Mouse (Mus musculus) embryo, embryonic 11 days (tissue): ENCODE measurements around the gene Gja8.

Experiments used
- DNase-seq: peaks from one replicate; pipeline ENCODE4 v3.0.0-alpha.2; 2015

Gene Gja8

DNA sequence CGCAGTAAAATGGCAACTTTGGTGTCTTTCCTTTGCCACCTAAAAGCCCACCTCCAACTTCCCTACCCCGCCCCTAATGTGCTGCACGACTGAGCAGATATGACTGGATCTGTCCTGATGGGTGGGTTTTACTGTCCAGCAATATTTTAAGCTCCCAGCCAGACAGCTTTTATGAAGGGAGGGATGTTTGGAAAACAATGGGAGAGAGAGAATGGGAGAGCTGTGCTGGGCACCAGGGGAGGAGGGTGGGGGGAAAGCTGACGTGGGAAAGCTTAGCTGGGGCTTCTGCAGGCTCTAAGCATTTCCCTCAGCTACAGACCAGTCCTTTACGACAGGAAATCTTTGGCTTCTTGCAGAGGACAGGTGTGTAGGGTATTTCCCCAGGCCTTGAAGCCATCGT, at the start of gene Gja8:
TSS of gene Gja8 (minus strand) at position 101 of the 400 bp plus-strand sequence.
- DNase-seq, result no peak

DNA sequence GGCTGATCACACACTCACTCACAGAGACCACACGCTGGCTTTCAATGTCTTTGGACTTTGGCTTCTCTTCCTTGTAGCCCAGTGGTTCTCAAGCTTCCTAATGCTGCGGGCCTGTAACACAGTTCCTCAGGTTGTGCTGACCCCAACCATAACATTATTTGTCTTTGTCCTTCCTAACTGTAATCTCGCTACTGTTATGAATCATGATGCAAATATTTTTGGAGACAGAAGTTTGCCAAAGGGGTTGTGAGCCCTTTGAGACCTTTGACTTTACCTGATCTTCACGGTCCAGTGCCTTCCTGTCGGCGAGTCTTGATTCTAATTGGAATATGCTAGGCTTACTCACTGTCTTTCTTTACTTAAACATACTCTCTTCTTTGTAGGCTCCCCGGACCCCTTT, 48.6 kb upstream of the Gja8 start:
- no peak for DNase-seq

DNA sequence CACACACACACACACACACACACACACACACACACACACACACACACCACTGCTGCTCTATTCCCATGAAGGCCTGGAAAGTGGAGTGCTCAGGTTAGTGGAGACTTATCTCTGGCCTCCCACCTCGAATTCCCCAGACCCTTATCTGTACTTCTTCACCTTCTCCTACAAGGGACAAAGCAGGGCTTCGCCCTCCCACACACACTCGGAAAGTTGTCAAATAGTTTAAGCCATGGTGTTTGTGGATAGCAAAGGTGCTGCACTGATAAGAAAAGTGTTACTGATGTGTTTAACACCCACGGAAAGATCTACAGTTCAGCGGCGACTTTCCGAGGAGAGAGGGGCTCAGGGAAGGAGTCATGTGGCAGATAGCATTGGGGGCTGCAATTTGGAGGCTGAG, 45.2 kb upstream of the Gja8 start:
- no peak for DNase-seq

DNA sequence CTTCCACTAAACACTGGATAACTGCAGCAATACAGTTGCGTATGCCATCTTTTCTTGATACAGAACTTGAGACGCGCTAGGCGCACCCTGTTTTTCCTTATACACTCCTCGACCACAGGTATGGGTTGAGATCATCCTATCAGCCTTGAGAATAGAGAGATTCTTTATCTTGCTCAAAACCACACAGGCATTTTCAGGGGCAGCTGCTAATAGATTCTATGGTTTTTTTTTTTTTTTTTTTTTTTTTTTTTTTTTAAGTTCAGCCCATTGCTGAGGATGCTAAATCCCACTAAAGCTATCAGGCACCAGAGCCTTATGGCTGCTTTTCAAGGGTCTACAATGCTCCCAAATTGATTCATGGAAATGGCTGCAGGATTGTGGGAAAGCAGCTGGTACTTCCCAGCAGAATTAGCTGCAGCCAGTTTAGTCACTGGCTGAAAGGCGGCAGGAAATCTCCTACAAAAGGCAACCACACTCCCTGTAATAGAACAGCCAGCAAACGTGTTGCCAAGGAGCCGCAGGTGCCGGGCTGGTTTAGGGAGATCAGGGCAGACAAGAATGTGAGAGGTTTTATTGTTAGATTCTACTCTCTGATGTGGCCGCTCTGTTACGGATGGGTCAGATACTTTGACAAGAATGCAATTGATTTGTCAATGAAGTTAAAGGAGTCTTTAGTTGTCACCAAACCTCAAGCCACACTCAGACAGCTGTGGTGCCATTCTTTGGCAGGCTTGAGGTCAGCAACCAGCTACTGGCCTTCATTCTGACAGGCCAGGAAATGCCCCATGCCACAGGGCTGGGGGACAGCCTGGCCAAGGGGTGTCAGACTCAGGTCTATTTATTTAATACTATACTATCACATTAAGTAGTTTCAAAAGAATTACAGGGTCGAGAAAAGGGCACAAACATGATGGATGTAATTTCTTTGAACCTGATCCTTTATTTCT, 37.5 kb upstream of the Gja8 start:
- peak; percentile 39 for DNase-seq

GRCm38 (mm10) chr3:96960597-96960996, 34.8 kb upstream of the Gja8 start:
- peak; percentile 30 for DNase-seq

GRCm38 (mm10) chr3:96953489-96954233, 27.8 kb upstream of the Gja8 start:
- DNase-seq, result no peak

DNA sequence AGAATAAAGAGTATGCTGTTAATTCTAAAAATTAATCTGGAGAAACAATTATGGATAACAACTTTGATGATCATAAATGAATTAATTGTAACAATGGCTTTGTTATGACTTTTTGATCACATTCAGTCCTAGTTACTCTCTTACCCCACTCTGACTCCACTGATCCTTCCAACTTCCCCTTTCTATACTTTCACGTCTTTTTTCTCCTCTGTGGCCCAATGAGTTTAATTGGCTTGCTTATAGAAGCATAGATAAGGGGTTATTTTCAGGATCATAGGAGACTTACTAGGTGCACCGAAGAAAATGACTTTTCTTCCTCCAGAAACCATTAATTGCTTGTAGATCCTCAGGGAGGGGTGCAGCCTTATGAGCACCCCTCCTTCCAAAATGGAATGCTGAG, 16.9 kb upstream of the Gja8 start:
- no peak for DNase-seq

DNA sequence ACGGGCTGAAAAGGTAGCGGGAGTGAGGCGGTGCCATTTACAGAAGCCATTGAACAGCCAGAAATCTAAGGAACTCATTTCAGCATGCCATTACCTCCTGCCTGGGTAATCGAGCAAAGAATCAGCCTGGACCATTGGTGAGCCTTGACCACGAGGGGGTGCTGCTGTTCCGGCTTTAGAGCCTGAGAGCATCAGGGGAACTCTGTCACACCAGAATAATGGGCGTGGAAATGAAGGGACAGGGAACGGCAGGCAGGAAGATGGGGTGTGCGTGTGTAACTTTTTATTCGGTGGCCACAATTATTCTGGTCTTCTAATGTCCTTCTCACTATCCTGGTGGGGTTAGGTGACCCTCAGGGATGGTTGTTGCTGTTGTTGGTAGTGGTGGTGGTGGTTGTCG, 12.9 kb upstream of the Gja8 start:
- peak; percentile 94 for DNase-seq

DNA sequence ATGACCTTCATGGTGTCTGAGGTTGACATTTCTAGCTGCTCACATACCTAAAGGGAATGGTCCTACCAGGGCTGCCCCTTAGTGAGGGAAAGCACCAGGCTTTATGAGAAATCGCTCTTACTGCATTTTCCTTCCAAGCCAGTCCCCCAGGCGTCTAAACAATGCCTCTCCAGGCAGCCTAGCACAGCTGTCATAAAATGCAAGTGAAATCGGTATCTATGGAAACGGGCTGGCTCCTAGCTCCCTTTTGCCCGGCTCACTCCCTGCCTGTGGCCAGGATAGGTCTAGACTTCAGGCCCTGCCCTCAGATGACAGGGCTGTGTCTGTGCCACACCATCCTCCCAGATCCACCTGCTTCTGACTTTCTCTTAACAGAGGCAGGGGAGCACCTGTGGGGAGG, 11.8 kb upstream of the Gja8 start:
- DNase-seq, result peak; percentile 55

GRCm38 (mm10) chr3:96936241-96936640, 10.4 kb upstream of the Gja8 start:
- peak; percentile 84 for DNase-seq

DNA sequence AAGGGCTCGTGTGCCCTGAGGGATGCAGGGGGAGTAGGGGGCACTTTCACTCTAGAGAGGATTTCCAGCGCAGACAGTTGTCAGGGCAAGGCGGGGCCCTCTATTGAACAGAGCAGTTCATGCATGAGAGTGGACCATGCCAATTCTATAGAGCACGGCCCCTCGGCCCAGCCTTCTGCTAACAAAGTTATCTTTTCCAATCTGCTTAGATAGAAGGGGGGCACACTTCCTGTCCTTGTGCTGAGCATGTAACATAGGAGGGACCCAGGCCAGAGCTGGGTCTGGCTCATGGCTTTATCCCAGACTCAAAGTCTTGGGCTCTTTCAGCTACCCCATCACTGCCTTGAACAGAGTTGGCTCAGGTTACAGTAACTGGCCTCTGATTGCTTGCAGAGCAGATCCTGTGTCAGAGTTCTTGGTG, 5.5 kb upstream of the Gja8 start:
- DNase-seq, result peak; percentile 50

DNA sequence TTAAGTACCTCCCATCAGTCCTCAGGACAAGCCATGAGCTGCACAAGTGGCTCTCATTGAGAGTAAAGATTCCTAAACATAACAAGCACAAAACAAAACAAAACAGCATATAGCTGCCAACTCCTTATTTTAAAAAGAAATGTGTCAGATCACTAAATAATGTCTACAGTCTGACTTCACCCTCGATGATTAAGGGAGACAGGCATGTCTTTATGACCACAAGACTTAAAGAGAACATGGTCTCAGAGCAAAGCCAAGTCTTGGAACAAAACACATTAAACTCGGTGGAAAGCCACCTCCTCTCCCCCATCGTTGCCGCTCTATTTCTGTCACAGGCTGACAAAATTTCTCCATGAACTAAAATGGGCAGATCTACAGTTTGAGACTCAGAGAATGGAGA, 1.2 kb downstream of the Gja8 start:
- no peak for DNase-seq

DNA sequence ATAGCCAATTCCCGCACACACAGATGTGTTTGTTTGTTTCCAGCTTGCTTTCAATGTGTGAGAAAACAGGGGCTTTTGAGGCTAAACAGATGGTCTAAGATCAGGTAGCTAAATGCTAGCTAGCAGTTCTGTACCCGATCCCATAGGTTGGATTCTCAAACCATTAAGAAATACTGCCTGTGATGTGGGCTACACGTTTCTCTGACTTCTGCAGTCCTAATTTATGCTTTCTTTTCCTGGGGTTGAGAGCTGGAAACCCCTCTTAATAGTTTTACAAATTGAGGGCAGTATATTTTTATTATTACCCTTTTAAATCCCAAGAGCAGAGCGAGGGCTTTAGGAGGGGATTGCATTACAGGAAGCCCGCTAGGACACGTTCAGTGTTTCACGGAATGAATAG, 4.8 kb downstream of the Gja8 start:
- DNase-seq, result no peak

- no peak for DNase-seq
Measured at GRCm38 (mm10) chr3:96905592-96905991, 20.2 kb downstream of the Gja8 start.

GRCm38 (mm10) chr3:96904851-96905541, 20.8 kb downstream of the Gja8 start, which contains the start of gene Gpr89:
TSS of gene Gpr89 (minus strand) at chr3:96905346.
- peak; percentile 93 for DNase-seq

DNA sequence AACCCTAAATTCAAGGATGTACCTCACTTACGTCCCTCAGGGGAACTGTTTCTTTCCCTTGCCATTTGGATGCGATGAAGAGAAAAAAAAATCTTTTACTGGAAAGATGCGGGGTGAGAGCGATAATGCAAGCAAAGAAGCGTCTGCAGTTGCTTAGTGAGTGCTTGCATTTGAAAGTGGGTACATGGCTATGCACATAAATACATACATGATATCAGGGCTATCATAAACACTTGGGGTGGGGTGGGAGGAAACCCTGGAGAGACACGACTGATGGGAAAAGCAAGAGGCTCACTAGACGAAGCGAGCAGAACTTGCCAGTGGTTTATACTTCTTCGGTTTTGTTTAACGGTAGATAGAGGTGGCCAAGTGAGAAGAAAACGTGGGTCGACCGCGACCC, 21.4 kb downstream of the Gja8 start, which contains the start of gene Gja5:
TSS of gene Gja5 (plus strand) at position 301 of the 400 bp plus-strand sequence.
- DNase-seq, result peak; percentile 3

DNA sequence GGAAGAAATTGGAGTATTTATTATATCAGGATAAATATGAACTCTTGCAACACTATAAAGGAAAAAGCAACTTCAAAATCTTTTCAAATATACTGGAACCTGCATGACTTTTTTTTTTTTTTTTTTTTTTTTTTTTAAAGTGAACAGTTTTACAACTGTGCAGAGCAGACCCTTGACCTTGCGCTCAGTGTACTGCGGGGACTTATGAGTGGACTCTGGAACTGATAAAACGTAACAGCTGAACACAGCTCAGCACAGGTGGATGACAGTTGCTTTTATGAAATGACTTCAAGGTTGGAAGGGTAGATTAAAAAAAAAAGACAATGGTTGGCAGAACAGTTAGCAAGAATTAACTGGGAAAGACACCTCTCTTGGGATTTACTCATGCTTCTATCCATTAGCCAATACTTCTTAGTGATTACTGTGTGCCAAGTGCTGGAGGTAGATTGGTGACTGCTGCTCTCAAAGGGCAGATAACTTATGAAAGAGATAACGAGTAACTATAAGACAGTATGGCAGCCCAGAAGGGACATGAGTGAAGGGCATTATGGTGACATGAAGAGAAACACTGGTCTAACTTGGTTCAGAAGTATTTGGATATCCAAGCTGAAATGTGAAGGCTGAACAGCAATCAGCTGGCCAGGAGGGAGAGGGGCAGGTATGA, 23.4 kb downstream of the Gja8 start:
- no peak for DNase-seq

- no peak for DNase-seq
Measured at GRCm38 (mm10) chr3:96883690-96884089, 42.1 kb downstream of the Gja8 start.

- DNase-seq, result no peak
Measured at GRCm38 (mm10) chr3:96882061-96882849, 43.6 kb downstream of the Gja8 start.

GRCm38 (mm10) chr3:96881557-96881956, 44.3 kb downstream of the Gja8 start:
- no peak for DNase-seq

- no peak for DNase-seq
Measured at GRCm38 (mm10) chr3:96880385-96880784, 45.4 kb downstream of the Gja8 start.

DNA sequence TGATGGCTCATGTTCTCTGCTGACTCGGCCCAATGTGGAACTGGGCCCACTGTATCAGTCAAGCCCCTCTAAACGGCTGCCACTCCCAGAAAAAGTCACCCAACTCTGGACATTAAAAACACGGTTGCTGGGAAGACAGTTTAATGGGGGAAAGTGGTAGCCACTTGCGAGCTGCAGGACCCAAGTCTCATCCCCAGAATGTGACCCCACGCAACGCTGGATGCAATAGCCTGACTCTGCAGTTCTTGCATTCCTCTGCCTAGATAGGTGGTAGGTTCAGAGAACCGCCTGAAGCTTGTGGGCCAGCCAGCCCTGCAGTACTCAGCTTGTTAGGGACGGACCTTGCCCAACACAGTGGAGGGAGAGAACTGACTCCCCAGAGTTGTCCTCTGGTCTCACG, 46.3 kb downstream of the Gja8 start:
- no peak for DNase-seq
